ENCODE assay signal across 23 mouse cellular contexts in genomic region chr5:100760049-100760663, GRCm38 (mm10). TPM values are rescaled to one million over a fixed set of nuclear protein-coding genes. Genes with fewer than 3 reads are reported as not detected.
DNase-seq lines count a peak whose midpoint lies in the region; ATAC-seq and TF ChIP-seq lines count a peak whose summit lies in the region.
"Had no signal": no experiment of that assay in that cellular context is flagged by ENCODE, and none has a peak within 500 bp of the region (broad histone marks: within the 10 kb centered on the region; RNA-seq: fewer than 3 reads in every experiment).

No protein-coding gene starts in this region.

- no peak overlapping the region for H3K4me2 ChIP-seq in forebrain, embryonic 14.5 days (ENCODE audit: low read length)
- H3K4me2 ChIP-seq in forebrain, embryonic 15.5 days (replicated peaks) = no peak overlapping the region
- H3K4me2 ChIP-seq in midbrain, embryonic 11.5 days = no peak overlapping the region
- no peak overlapping the region for H3K4me2 ChIP-seq in midbrain, embryonic 14.5 days (ENCODE audit: low read length)
- H3K4me2 ChIP-seq in stomach, embryonic 15.5 days = no peak overlapping the region
- no peak overlapping the region for H3K4me2 ChIP-seq in kidney, embryonic 15.5 days
- H3K4me2 ChIP-seq: embryonic facial prominence, embryonic 15.5 days; forebrain, embryonic 13.5 days; heart, embryonic 11.5 days; heart, embryonic 15.5 days had no signal

- H3K4me1 ChIP-seq in forebrain, embryonic 14.5 days (ENCODE audit: control insufficient read depth, insufficient read depth, low read length) = no peaks in the 10 kb centered on the region
- H3K4me1 ChIP-seq in forebrain, embryonic 15.5 days = no peaks in the 10 kb centered on the region
- no peaks in the 10 kb centered on the region for H3K4me1 ChIP-seq in midbrain, embryonic 11.5 days (ENCODE audit: control insufficient read depth, insufficient read depth, low read length)
- no peaks in the 10 kb centered on the region for H3K4me1 ChIP-seq in midbrain, embryonic 14.5 days (ENCODE audit: control insufficient read depth, insufficient read depth, low read length)
- H3K4me1 ChIP-seq in stomach, embryonic 15.5 days = no peaks in the 10 kb centered on the region
- H3K4me1 ChIP-seq in kidney, embryonic 15.5 days = no peaks in the 10 kb centered on the region
- H3K4me1 ChIP-seq: embryonic facial prominence, embryonic 15.5 days; forebrain, embryonic 13.5 days; heart, embryonic 15.5 days had no signal

- no peak overlapping the region for H3K4me3 ChIP-seq in forebrain, embryonic 14.5 days (ENCODE audit: low read depth, low read length)
- no peak overlapping the region for H3K4me3 ChIP-seq in forebrain, embryonic 15.5 days
- H3K4me3 ChIP-seq in midbrain, embryonic 11.5 days (ENCODE audit: low read depth, low read length) = no peak overlapping the region
- no peak overlapping the region for H3K4me3 ChIP-seq in midbrain, embryonic 14.5 days (replicated peaks; ENCODE audit: low read depth, low read length)
- no peak overlapping the region for H3K4me3 ChIP-seq in stomach, embryonic 15.5 days (replicated peaks)
- H3K4me3 ChIP-seq in kidney, embryonic 15.5 days (replicated peaks) = no peak overlapping the region
- H3K4me3 ChIP-seq: embryonic facial prominence, embryonic 15.5 days; erythroblast, embryonic 14.5 days; forebrain, embryonic 13.5 days; heart, adult 2 months; heart, embryonic 15.5 days had no signal

- H3K27ac ChIP-seq in forebrain, embryonic 14.5 days (ENCODE audit: low read depth, low read length) = no peak overlapping the region
- no peak overlapping the region for H3K27ac ChIP-seq in forebrain, embryonic 15.5 days (replicated peaks)
- H3K27ac ChIP-seq in midbrain, embryonic 11.5 days (ENCODE audit: low read depth, low read length) = no peak overlapping the region
- H3K27ac ChIP-seq in midbrain, embryonic 14.5 days (replicated peaks; ENCODE audit: low read depth, low read length) = no peak overlapping the region
- no peak overlapping the region for H3K27ac ChIP-seq in stomach, embryonic 15.5 days
- H3K27ac ChIP-seq in kidney, embryonic 15.5 days = no peak overlapping the region
- H3K27ac ChIP-seq: embryonic facial prominence, embryonic 15.5 days; forebrain, embryonic 13.5 days; heart, adult 2 months; heart, embryonic 15.5 days had no signal

- no peaks in the 10 kb centered on the region for H3K9me3 ChIP-seq in forebrain, embryonic 14.5 days (replicated peaks; ENCODE audit: control insufficient read depth, low read length)
- H3K9me3 ChIP-seq in forebrain, embryonic 15.5 days = no peaks in the 10 kb centered on the region
- H3K9me3 ChIP-seq in midbrain, embryonic 11.5 days (ENCODE audit: control insufficient read depth, low read length) = no peaks in the 10 kb centered on the region
- H3K9me3 ChIP-seq in midbrain, embryonic 14.5 days (ENCODE audit: control insufficient read depth, low read length) = no peaks in the 10 kb centered on the region
- no peaks in the 10 kb centered on the region for H3K9me3 ChIP-seq in stomach, embryonic 15.5 days
- no peaks in the 10 kb centered on the region for H3K9me3 ChIP-seq in kidney, embryonic 15.5 days (replicated peaks)
- H3K9me3 ChIP-seq: embryonic facial prominence, embryonic 15.5 days; forebrain, embryonic 13.5 days; heart, embryonic 15.5 days had no signal

- TF ChIP-seq POLR2A in brain, embryonic 14.5 days (IDR thresholded peaks at IDR 0.05; ENCODE audit: borderline replicate concordance, extremely low read depth, insufficient read depth, insufficient read length, poor library complexity, severe bottlenecking) = no peak

- no peaks in the 10 kb centered on the region for H3K27me3 ChIP-seq in forebrain, embryonic 14.5 days (replicated peaks; ENCODE audit: control insufficient read depth, insufficient read depth, low read length)
- no peaks in the 10 kb centered on the region for H3K27me3 ChIP-seq in forebrain, embryonic 15.5 days
- no peaks in the 10 kb centered on the region for H3K27me3 ChIP-seq in midbrain, embryonic 11.5 days (ENCODE audit: control insufficient read depth, insufficient read depth, low read length)
- H3K27me3 ChIP-seq in midbrain, embryonic 14.5 days (ENCODE audit: control insufficient read depth, insufficient read depth, low read length) = no peaks in the 10 kb centered on the region
- H3K27me3 ChIP-seq in stomach, embryonic 15.5 days (replicated peaks) = no peaks in the 10 kb centered on the region
- H3K27me3 ChIP-seq in kidney, embryonic 15.5 days = no peaks in the 10 kb centered on the region
- H3K27me3 ChIP-seq: embryonic facial prominence, embryonic 15.5 days; forebrain, embryonic 13.5 days; heart, embryonic 15.5 days had no signal

- peak; percentile 10 for DNase-seq in forebrain, embryonic 14.5 days (ENCODE audit: low spot score)
- peak; percentile 33 for DNase-seq in midbrain, embryonic 11.5 days (ENCODE audit: low spot score, missing footprints)
- no peak for DNase-seq in midbrain, embryonic 14.5 days
- DNase-seq in brain, embryonic 14.5 days (ENCODE audit: low read depth) = peak; percentile 9
- DNase-seq in right cerebral cortex, postnatal 10 days (ENCODE audit: low spot score in 2 of 2) = no peak
- DNase-seq: adrenal gland, adult 8-10 months; adrenal gland, postnatal 36 days; cerebellum, adult 11 months; cerebellum, adult 8-10 months; cerebellum, postnatal 14 days; embryo, embryonic 11 days; gastrocnemius, postnatal 10 days; heart, adult 2 months; heart, postnatal 14 days; kidney, adult 11 months had no signal

- no peak for TF ChIP-seq CTCF in brain, embryonic 14.5 days (IDR thresholded peaks at IDR 0.05; ENCODE audit: borderline replicate concordance, extremely low read depth, insufficient read depth, insufficient read length)

- no peak overlapping the region for H3K9ac ChIP-seq in forebrain, embryonic 14.5 days (ENCODE audit: low read length)
- no peak overlapping the region for H3K9ac ChIP-seq in forebrain, embryonic 15.5 days (replicated peaks)
- H3K9ac ChIP-seq in midbrain, embryonic 11.5 days (ENCODE audit: low read length) = no peak overlapping the region
- H3K9ac ChIP-seq in midbrain, embryonic 14.5 days (replicated peaks; ENCODE audit: low read length) = no peak overlapping the region
- H3K9ac ChIP-seq in stomach, embryonic 15.5 days = no peak overlapping the region
- H3K9ac ChIP-seq in kidney, embryonic 15.5 days = no peak overlapping the region
- H3K9ac ChIP-seq: embryonic facial prominence, embryonic 15.5 days; forebrain, embryonic 13.5 days; heart, embryonic 15.5 days had no signal

- WGBS in forebrain, embryonic 14.5 days = 75% methylated on average over 10 of the region's 10 CpGs
- WGBS in forebrain, embryonic 15.5 days = 79% methylated on average over 10 of the region's 10 CpGs
- WGBS in midbrain, embryonic 11.5 days = 89% methylated on average over 10 of the region's 10 CpGs
- 88% methylated on average over 10 of the region's 10 CpGs for WGBS in midbrain, embryonic 14.5 days
- 73% methylated on average over 10 of the region's 10 CpGs for WGBS in stomach, embryonic 15.5 days
- 78% methylated on average over 10 of the region's 10 CpGs for WGBS in kidney, embryonic 15.5 days

- no peak; the same call in 1 of the 2 replicates for ATAC-seq in forebrain, embryonic 14.5 days
- no peak for ATAC-seq in forebrain, embryonic 15.5 days (replicated peaks)
- ATAC-seq in midbrain, embryonic 11.5 days (ENCODE audit: low FRiP score) = no peak
- no peak for ATAC-seq in midbrain, embryonic 14.5 days (ENCODE audit: low FRiP score, low TSS enrichment)
- peak; percentile 18; the same call in 1 of the 2 replicates for ATAC-seq in stomach, embryonic 15.5 days (ENCODE audit: insufficient read depth, low FRiP score, low read depth)
- ATAC-seq in kidney, embryonic 15.5 days (replicated peaks; ENCODE audit: low FRiP score) = no peak
- ATAC-seq: forebrain, embryonic 13.5 days had no signal

- H3K36me3 ChIP-seq in forebrain, embryonic 14.5 days (ENCODE audit: control insufficient read depth, insufficient read depth, low read length) = peaks cover 34% of the 10 kb centered on the region
- peaks cover 27% of the 10 kb centered on the region for H3K36me3 ChIP-seq in forebrain, embryonic 15.5 days
- peaks cover 21% of the 10 kb centered on the region for H3K36me3 ChIP-seq in midbrain, embryonic 11.5 days (ENCODE audit: control insufficient read depth, insufficient read depth, low read length)
- peaks cover 40% of the 10 kb centered on the region for H3K36me3 ChIP-seq in midbrain, embryonic 14.5 days (ENCODE audit: control insufficient read depth, insufficient read depth, low read length)
- H3K36me3 ChIP-seq in stomach, embryonic 15.5 days = peaks cover 10% of the 10 kb centered on the region
- peaks cover 35% of the 10 kb centered on the region for H3K36me3 ChIP-seq in kidney, embryonic 15.5 days

RNA-seq across cellular contexts. Expression of gene Helq, which starts 38.2 kb away (rescaled TPM):
- 16.0 and 20.5 TPM in 2 replicates for polyA plus RNA-seq in forebrain, embryonic 14.5 days (2014; fragmentation: Nextera tagmentation; extraction: Ambion mirVana)
- 20.8 and 21.3 TPM in 2 replicates for polyA plus RNA-seq in forebrain, embryonic 15.5 days (2015; fragmentation: Nextera tagmentation; extraction: Ambion mirVana)
- 17.6 and 22.4 TPM in 2 replicates for polyA plus RNA-seq in midbrain, embryonic 11.5 days (2014; fragmentation: Nextera tagmentation; extraction: Ambion mirVana)
- 23.9 and 25.4 TPM in 2 replicates for polyA plus RNA-seq in midbrain, embryonic 14.5 days (2014; fragmentation: Nextera tagmentation; extraction: Ambion mirVana)
- 31.6 and 32.3 TPM in 2 replicates for polyA plus RNA-seq in brain, embryonic 14.5 days (2012; rRNA removed)
- polyA plus RNA-seq in stomach, embryonic 15.5 days (2015; fragmentation: Nextera tagmentation; extraction: Ambion mirVana) = 13.3 and 14.9 TPM in 2 replicates
- polyA plus RNA-seq in kidney, embryonic 15.5 days (2015; fragmentation: Nextera tagmentation; extraction: Ambion mirVana) = 14.2 and 15.4 TPM in 2 replicates

RNA-seq across cellular contexts. Expression of gene Mrps18c, which starts 38.3 kb away (rescaled TPM):
- 156 and 172 TPM in 2 replicates for polyA plus RNA-seq in forebrain, embryonic 14.5 days (2014; fragmentation: Nextera tagmentation; extraction: Ambion mirVana)
- 151 and 152 TPM in 2 replicates for polyA plus RNA-seq in forebrain, embryonic 15.5 days (2015; fragmentation: Nextera tagmentation; extraction: Ambion mirVana)
- 167 and 178 TPM in 2 replicates for polyA plus RNA-seq in midbrain, embryonic 11.5 days (2014; fragmentation: Nextera tagmentation; extraction: Ambion mirVana)
- polyA plus RNA-seq in midbrain, embryonic 14.5 days (2014; fragmentation: Nextera tagmentation; extraction: Ambion mirVana) = 160 and 171 TPM in 2 replicates
- 49.6 and 55.6 TPM in 2 replicates for polyA plus RNA-seq in brain, embryonic 14.5 days (2012; rRNA removed)
- polyA plus RNA-seq in stomach, embryonic 15.5 days (2015; fragmentation: Nextera tagmentation; extraction: Ambion mirVana) = 169 and 170 TPM in 2 replicates
- polyA plus RNA-seq in kidney, embryonic 15.5 days (2015; fragmentation: Nextera tagmentation; extraction: Ambion mirVana) = 164 and 177 TPM in 2 replicates

RNA-seq across cellular contexts. Expression of gene Hpse, which starts 40.6 kb away (rescaled TPM):
- 0.33 and 0.41 TPM in 2 replicates for polyA plus RNA-seq in forebrain, embryonic 14.5 days (2014; fragmentation: Nextera tagmentation; extraction: Ambion mirVana)
- 0.24 and 0.26 TPM in 2 replicates for polyA plus RNA-seq in forebrain, embryonic 15.5 days (2015; fragmentation: Nextera tagmentation; extraction: Ambion mirVana)
- polyA plus RNA-seq in midbrain, embryonic 11.5 days (2014; fragmentation: Nextera tagmentation; extraction: Ambion mirVana) = 1.2 and 1.3 TPM in 2 replicates
- polyA plus RNA-seq in midbrain, embryonic 14.5 days (2014; fragmentation: Nextera tagmentation; extraction: Ambion mirVana) = 0.55 TPM in 1 of 2 replicates, not detected in the other
- polyA plus RNA-seq in brain, embryonic 14.5 days (2012; rRNA removed) = 0.45 and 0.53 TPM in 2 replicates
- polyA plus RNA-seq in stomach, embryonic 15.5 days (2015; fragmentation: Nextera tagmentation; extraction: Ambion mirVana) = 5.5 and 6.0 TPM in 2 replicates
- polyA plus RNA-seq in kidney, embryonic 15.5 days (2015; fragmentation: Nextera tagmentation; extraction: Ambion mirVana) = 3.3 and 4.2 TPM in 2 replicates
- polyA plus RNA-seq: erythroblast, embryonic 14.5 days had no signal

Comparison
In these comparisons a context has a peak if more than half of its experiments do, and no peak if none do; other contexts are left out.
1. DNase-seq: peak in forebrain, embryonic 14.5 days (single experiment), midbrain, embryonic 11.5 days (single experiment) and brain, embryonic 14.5 days (single experiment); none in midbrain, embryonic 14.5 days (single experiment) and right cerebral cortex, postnatal 10 days (0 of 2).